Mouse (Mus musculus) myocyte (in vitro differentiated cells): ENCODE data around the gene Pcbd1. TPM values are rescaled to one million over a fixed set of nuclear protein-coding genes. Genes with fewer than 3 reads are reported as not detected.

Experiments
- H3K27me3 ChIP-seq: one replicate; pipeline ENCODE4 v1.6.1; 2011; ENCODE audit not compliant: control insufficient read depth, insufficient read depth, insufficient read length
- H3K36me3 ChIP-seq: one replicate; pipeline ENCODE4 v1.6.1; 2011; ENCODE audit not compliant: control insufficient read depth, insufficient read depth
- H3K4me2 ChIP-seq: one replicate; pipeline ENCODE4 v1.6.1; 2011; ENCODE audit warnings: low read depth, control low read depth
- H3K4me3 ChIP-seq: one replicate; pipeline ENCODE4 v1.5.1; 2011; ENCODE audit warnings: mild to moderate bottlenecking, control low read depth, moderate library complexity
- H3K79me2 ChIP-seq: one replicate; pipeline ENCODE4 v1.6.1; 2011; ENCODE audit not compliant: control insufficient read depth, insufficient read depth
- H3ac ChIP-seq: one replicate; pipeline ENCODE4 v1.6.1; 2011; ENCODE audit not compliant: control insufficient read depth, insufficient read length
- CEBPB ChIP-seq: IDR thresholded peaks from 2 replicates; pipeline ENCODE4 v1.6.1; 2011; ENCODE audit warnings: mild to moderate bottlenecking, moderate library complexity; ENCODE audit not compliant: poor library complexity, insufficient read depth, severe bottlenecking
- E2F4 ChIP-seq: IDR thresholded peaks from one replicate; pipeline ENCODE4 v1.6.1; 2011; ENCODE audit warnings: mild to moderate bottlenecking, control low read depth, moderate library complexity; ENCODE audit not compliant: insufficient read depth
- MAX ChIP-seq: IDR thresholded peaks from one replicate; pipeline ENCODE4 v1.6.1; 2011; ENCODE audit warnings: low read depth, mild to moderate bottlenecking, control low read depth
- MYOD1 ChIP-seq, 3 experiments: IDR thresholded peaks; one replicate each; pipeline ENCODE4 v1.6.1; 2011; ENCODE audit warnings: control low read depth in 2 of 3, low read depth in 2 of 3, mild to moderate bottlenecking in 2 of 3, moderate library complexity in 1 of 3; ENCODE audit not compliant: insufficient read length in 2 of 3, control insufficient read depth in 1 of 3
- MYOG ChIP-seq, 3 experiments: IDR thresholded peaks; one replicate each; pipeline ENCODE4 v1.6.1; 2011; ENCODE audit warnings: control low read depth in 2 of 3, low read depth in 2 of 3, mild to moderate bottlenecking in 2 of 3; ENCODE audit not compliant: insufficient read length in 2 of 3, control insufficient read depth in 1 of 3, insufficient read depth in 1 of 3
- POLR2A ChIP-seq: IDR thresholded peaks from one replicate; pipeline ENCODE4 v1.6.1; 2011; ENCODE audit warnings: low read depth, mild to moderate bottlenecking, control low read depth, moderate library complexity; ENCODE audit not compliant: insufficient read length
- POLR2AphosphoS2 ChIP-seq: IDR thresholded peaks from one replicate; pipeline ENCODE4 v1.6.1; 2011; ENCODE audit warnings: low read depth, control low read depth; ENCODE audit not compliant: insufficient read length
- REST ChIP-seq: IDR thresholded peaks from one replicate; pipeline ENCODE4 v1.6.1; 2011; ENCODE audit warnings: mild to moderate bottlenecking, control low read depth, moderate library complexity; ENCODE audit not compliant: insufficient read depth, insufficient read length
- SRF ChIP-seq: IDR thresholded peaks from one replicate; pipeline ENCODE4 v1.6.1; 2011; ENCODE audit warnings: low read depth; ENCODE audit not compliant: control insufficient read depth, insufficient read length
- TCF12 ChIP-seq: IDR thresholded peaks from one replicate; pipeline ENCODE4 v1.6.1; 2011; ENCODE audit warnings: mild to moderate bottlenecking, control low read depth; ENCODE audit not compliant: poor library complexity, insufficient read depth, severe bottlenecking
- TCF3 ChIP-seq: IDR thresholded peaks from one replicate; pipeline ENCODE4 v1.6.1; 2011; ENCODE audit warnings: low read depth, control low read depth; ENCODE audit not compliant: insufficient read length
- USF1 ChIP-seq: IDR thresholded peaks from one replicate; pipeline ENCODE4 v1.6.1; 2011; ENCODE audit warnings: low read depth, mild to moderate bottlenecking, control low read depth, moderate library complexity
- polyA plus RNA-seq: library from polyadenylated mRNA; unstranded; fragments of >200 nt; fragmentation: generic; extraction: Trizol; gene quantifications from one replicate; pipeline ENCODE4 v1.2.1, GENCODE M21; 2012; ENCODE audit warnings: missing spikeins

Pcbd1 gene
- polyA plus RNA-seq, 1 experiment: 2.9 TPM

GRCm38 (mm10) chr10:61134041-61134440, 44.9 kb downstream of the Pcbd1 start:
- no peaks in the 10 kb centered on the region for H3K27me3 ChIP-seq
- H3K79me2 ChIP-seq: peaks cover 33% of the 10 kb centered on the region
- no peak overlapping the region for H3K4me3 ChIP-seq
- H3K36me3 ChIP-seq: peaks cover 10% of the 10 kb centered on the region
- H3ac ChIP-seq: no peak overlapping the region
- no peak for TF ChIP-seq CEBPB
- no peak for TF ChIP-seq MYOD1 (IDR thresholded peaks at IDR 0.05; ENCODE audit: control insufficient read depth in 1 of 3, insufficient read length in 2 of 3, low read depth in 2 of 3)
- peak overlapping the region; percentile 58 for H3K4me2 ChIP-seq

GRCm38 (mm10) chr10:61135226-61135839, 46.2 kb downstream of the Pcbd1 start:
- Histone ChIP-seq H3K79me2 (peaks cover 32% of the 10 kb centered on the region), H3ac (no peak overlapping the region), H3K4me3 (no peak overlapping the region), H3K36me3 (peaks cover 10% of the 10 kb centered on the region), H3K27me3 (no peaks in the 10 kb centered on the region), H3K4me2 (no peak overlapping the region)
- no peak for TF ChIP-seq POLR2AphosphoS2
- no peak for TF ChIP-seq MAX
- no peak for TF ChIP-seq TCF12
- no peak for TF ChIP-seq REST
- TF ChIP-seq CEBPB: no peak
- no peak for TF ChIP-seq USF1
- no peak for TF ChIP-seq SRF
- TF ChIP-seq POLR2A: no peak

DNA sequence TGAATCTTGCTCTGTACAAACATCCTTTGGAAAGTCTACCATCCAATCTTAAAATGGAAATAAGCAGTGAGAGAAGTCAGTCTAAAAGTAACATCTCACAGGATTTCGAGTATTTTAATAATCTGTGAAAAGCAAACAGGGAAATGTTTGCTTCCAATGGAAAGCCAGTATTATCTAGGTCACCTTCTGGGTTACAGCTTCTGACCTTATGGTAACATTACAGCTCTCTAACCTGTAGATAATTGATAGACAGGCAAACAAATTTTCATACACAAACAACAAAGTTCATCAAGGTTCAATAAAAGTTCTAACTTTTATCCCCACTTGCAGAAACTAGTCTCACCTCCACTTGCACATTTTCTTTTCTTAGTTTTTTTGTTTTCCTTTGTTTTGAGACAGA, 48.4 kb downstream of the Pcbd1 start:
- TF ChIP-seq TCF3: no peak
- TF ChIP-seq MYOG (IDR thresholded peaks at IDR 0.05; ENCODE audit: control insufficient read depth in 1 of 3, insufficient read depth in 1 of 3, insufficient read length in 2 of 3, low read depth in 2 of 3): no peak
- Histone ChIP-seq H3K36me3 (peaks cover 12% of the 10 kb centered on the region), H3K27me3 (no peaks in the 10 kb centered on the region), H3ac (no peak overlapping the region), H3K4me2 (no peak overlapping the region), H3K79me2 (peaks cover 47% of the 10 kb centered on the region), H3K4me3 (no peak overlapping the region)

DNA sequence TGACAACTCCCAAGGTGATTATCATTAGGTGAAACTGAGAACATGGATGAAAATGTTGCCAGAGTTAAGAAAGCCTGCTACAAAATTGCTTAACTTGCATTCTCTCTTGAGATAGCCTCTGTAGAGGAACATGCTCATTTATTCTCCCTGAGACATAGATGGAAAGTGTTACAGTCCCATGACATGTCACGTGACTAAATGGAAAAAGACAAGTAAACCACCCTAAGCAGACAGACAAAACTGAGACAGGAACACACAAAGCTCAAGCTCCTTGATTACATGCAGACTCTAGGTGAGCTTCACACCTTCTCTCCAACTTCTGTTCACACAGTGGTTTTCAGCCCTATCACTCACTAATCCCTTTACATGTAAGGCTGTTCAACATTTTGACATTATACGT, 54.2 kb downstream of the Pcbd1 start:
- no peak overlapping the region for H3ac ChIP-seq
- no peak overlapping the region for H3K4me2 ChIP-seq
- peaks cover 9% of the 10 kb centered on the region for H3K36me3 ChIP-seq
- H3K79me2 ChIP-seq: peaks cover 45% of the 10 kb centered on the region
- H3K4me3 ChIP-seq: no peak overlapping the region
- TF ChIP-seq TCF3: no peak
- TF ChIP-seq CEBPB: no peak
- no peak for TF ChIP-seq USF1
- TF ChIP-seq MYOD1 (IDR thresholded peaks at IDR 0.05; ENCODE audit: control insufficient read depth in 1 of 3, insufficient read length in 2 of 3, low read depth in 2 of 3): no peak
- TF ChIP-seq REST: no peak
- no peak for TF ChIP-seq MAX
- no peak for TF ChIP-seq E2F4
- TF ChIP-seq POLR2A: no peak
- no peak for TF ChIP-seq MYOG (IDR thresholded peaks at IDR 0.05; ENCODE audit: control insufficient read depth in 1 of 3, insufficient read depth in 1 of 3, insufficient read length in 2 of 3, low read depth in 2 of 3)
- TF ChIP-seq POLR2AphosphoS2: no peak
- TF ChIP-seq SRF: no peak
- TF ChIP-seq TCF12: no peak
- H3K27me3 ChIP-seq: no peaks in the 10 kb centered on the region

Other genes with a start within 250 kb of the Pcbd1 start
- 42.6 TPM for gene Sgpl1, start 58.4 kb downstream of the Pcbd1 start, polyA plus RNA-seq
- not detected for gene Tbata, start 82.6 kb downstream of the Pcbd1 start, polyA plus RNA-seq
- gene Adamts14, start 184.1 kb downstream of the Pcbd1 start, polyA plus RNA-seq: 31.0 TPM
- 0.01 TPM for gene Prf1, start 208.5 kb downstream of the Pcbd1 start, polyA plus RNA-seq